Mouse (Mus musculus) MEL (cell line): ENCODE measurements around the gene A2ml1.

Experiments used
- EP300 ChIP-seq, 2 experiments: IDR thresholded peaks; 2 replicates each; pipeline ENCODE4 v1.6.1; 2011; ENCODE audit warnings: improper control_type of control experiment in 2 of 2, low read length in 2 of 2, low read depth in 1 of 2, mild to moderate bottlenecking in 1 of 2
- GATA1 ChIP-seq: IDR thresholded peaks from 2 replicates; pipeline ENCODE4 v1.6.1; 2011; ENCODE audit warnings: low read depth, low read length, improper control_type of control experiment
- MEF2A ChIP-seq: IDR thresholded peaks from 2 replicates; pipeline ENCODE4 v1.6.1; 2014; ENCODE audit warnings: low read depth, mild to moderate bottlenecking, inconsistent platforms, low read length, improper control_type of control experiment; ENCODE audit not compliant: poor library complexity, insufficient replicate concordance, severe bottlenecking; ENCODE audit errors: extremely low read depth
- POLR2A ChIP-seq, 2 experiments: IDR thresholded peaks; 2 replicates each; pipeline ENCODE4 v1.6.1; 2011 to 2012; ENCODE audit warnings: low read length in 2 of 2, mild to moderate bottlenecking in 2 of 2, control low read depth in 1 of 2, improper control_type of control experiment in 1 of 2, low read depth in 1 of 2, moderate library complexity in 1 of 2; ENCODE audit not compliant: control insufficient read depth in 1 of 2, insufficient read depth in 1 of 2, poor library complexity in 1 of 2
- UBTF ChIP-seq: IDR thresholded peaks from 2 replicates; pipeline ENCODE4 v1.6.1; 2012; ENCODE audit warnings: low read depth, mild to moderate bottlenecking, inconsistent platforms, low read length, improper control_type of control experiment, moderate library complexity, borderline replicate concordance; ENCODE audit not compliant: insufficient read depth

GRCm38 (mm10) chr6:128494646-128495331, 86.6 kb downstream of the A2ml1 start:
- no peak for TF ChIP-seq EP300 (IDR thresholded peaks at IDR 0.05; ENCODE audit: low read depth in 1 of 2, low read length in 2 of 2)
- TF ChIP-seq POLR2A (IDR thresholded peaks at IDR 0.05; ENCODE audit: control insufficient read depth in 1 of 2, insufficient read depth in 1 of 2, low read depth in 1 of 2, low read length in 2 of 2, poor library complexity in 1 of 2), result no peak
- TF ChIP-seq MEF2A, result no peak
- no peak for TF ChIP-seq GATA1
- no peak for TF ChIP-seq UBTF
